ENCODE assay signal across 19 mouse cellular contexts in the genomic region with DNA sequence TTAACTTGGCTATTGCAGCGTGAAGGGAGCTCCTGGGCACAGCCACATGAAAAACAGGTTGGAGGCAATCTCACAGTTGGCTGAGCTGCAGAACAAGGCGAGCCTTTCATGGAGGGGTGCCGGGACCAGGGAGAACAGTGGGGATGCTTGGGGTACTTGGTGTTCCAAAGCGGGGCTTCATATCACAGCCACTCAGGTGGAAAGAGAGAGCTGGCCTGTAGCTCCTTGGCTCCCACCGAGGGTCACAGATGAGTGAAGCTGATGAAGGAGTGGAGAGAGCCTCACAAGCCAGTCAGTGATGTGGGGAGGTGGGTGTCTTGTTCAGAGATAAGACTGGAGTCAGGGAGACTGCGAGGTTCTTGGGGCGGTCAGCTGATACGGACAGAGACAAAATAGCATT.
"Had no signal": no experiment of that assay in that cellular context is flagged by ENCODE, and none has a peak within 500 bp of the region (broad histone marks: within the 10 kb centered on the region; RNA-seq: fewer than 3 reads in every experiment).

No protein-coding gene starts in this region.

- H3K27ac ChIP-seq: left cerebral cortex, adult 2 months; liver, embryonic 13.5 days; midbrain, embryonic 12.5 days; neural tube, embryonic 13.5 days; stomach, embryonic 15.5 days had no signal

- H3K27me3 ChIP-seq: liver, embryonic 13.5 days; midbrain, embryonic 12.5 days; neural tube, embryonic 13.5 days; stomach, embryonic 15.5 days had no signal

- ATAC-seq: intestine, postnatal 0 days; midbrain, embryonic 16.5 days had no signal

- H3K9me3 ChIP-seq: liver, embryonic 13.5 days; midbrain, embryonic 12.5 days; neural tube, embryonic 13.5 days; stomach, embryonic 15.5 days had no signal

- DNase-seq: kidney, adult 9 months; layer of hippocampus, postnatal 36 days; liver, embryonic 13.5 days; lung, adult 2 months; lung, postnatal 14 days; lung, postnatal 4 days; retina, postnatal 1 day; right cerebral cortex, postnatal 25 days; spleen, adult 18-20 months; thymus, adult 2 months; thymus, postnatal 14 days; thymus, postnatal 4 days had no signal

- H3K36me3 ChIP-seq: liver, embryonic 13.5 days; midbrain, embryonic 12.5 days; neural tube, embryonic 13.5 days; stomach, embryonic 15.5 days had no signal

- H3K4me3 ChIP-seq: left cerebral cortex, adult 2 months; liver, embryonic 13.5 days; midbrain, embryonic 12.5 days; myocyte; neural tube, embryonic 13.5 days; stomach, embryonic 15.5 days had no signal

- H3K9ac ChIP-seq: liver, embryonic 13.5 days; midbrain, embryonic 12.5 days; neural tube, embryonic 13.5 days; stomach, embryonic 15.5 days had no signal

- H3K4me1 ChIP-seq: liver, embryonic 13.5 days; neural tube, embryonic 13.5 days; stomach, embryonic 15.5 days had no signal

- H3K4me2 ChIP-seq: liver, embryonic 13.5 days; midbrain, embryonic 12.5 days; neural tube, embryonic 13.5 days; stomach, embryonic 15.5 days had no signal
